Mouse (Mus musculus) liver, adult 2 months (tissue): ENCODE data around the gene Gm5771. TPM values are rescaled to one million over a fixed set of nuclear protein-coding genes. Genes with fewer than 3 reads are reported as not detected.
"Not testable (repeated sequence)": the region's sequence is repeated elsewhere in the genome, so short reads cannot be mapped to it uniquely, and the experiment has no call there.

Experiments used
- DNase-seq: peaks from one replicate; pipeline ENCODE4 v3.0.0-alpha.2; 2011; ENCODE audit warnings: low read depth, low spot score; ENCODE audit errors: extremely low read depth
- H3K27ac ChIP-seq: fragments of 200-500 bp; replicated peaks from 2 replicates; pipeline ENCODE4 v1.5.1; 2012; ENCODE audit warnings: low read depth, mild to moderate bottlenecking, control low read depth, inconsistent platforms, low read length; ENCODE audit not compliant: insufficient read depth
- H3K27me3 ChIP-seq: fragments of 200-500 bp; 2 replicates; pipeline ENCODE4 v1.6.1; 2012; ENCODE audit warnings: mild to moderate bottlenecking, moderate library complexity, low read length, inconsistent platforms; ENCODE audit not compliant: control insufficient read depth, insufficient read depth
- H3K36me3 ChIP-seq: fragments of 200-500 bp; 2 replicates; pipeline ENCODE4 v1.6.1; 2012; ENCODE audit warnings: low read length, inconsistent platforms; ENCODE audit not compliant: control insufficient read depth, insufficient read depth
- H3K4me1 ChIP-seq: fragments of 200-500 bp; 2 replicates; pipeline ENCODE4 v1.6.1; 2011; ENCODE audit warnings: low read length; ENCODE audit not compliant: control insufficient read depth, insufficient read depth
- H3K4me3 ChIP-seq: fragments of 200-500 bp; 2 replicates; pipeline ENCODE4 v1.5.1; 2011; ENCODE audit warnings: low read depth, mild to moderate bottlenecking, control low read depth, low read length, moderate library complexity; ENCODE audit not compliant: insufficient read depth
- H3K79me2 ChIP-seq: fragments of 200-500 bp; 2 replicates; pipeline ENCODE4 v1.6.1; 2012; ENCODE audit warnings: inconsistent platforms, mild to moderate bottlenecking, low read length, moderate library complexity; ENCODE audit not compliant: control insufficient read depth, insufficient read depth
- H3K9ac ChIP-seq: fragments of 200-500 bp; 2 replicates; pipeline ENCODE4 v1.6.1; 2012; ENCODE audit warnings: low read depth, mild to moderate bottlenecking, control low read depth, inconsistent platforms, low read length
- CTCF ChIP-seq: fragments of 200-500 bp; IDR thresholded peaks from 2 replicates; pipeline ENCODE4 v1.5.1; 2011; ENCODE audit warnings: low read depth, low read length, control low read depth
- POLR2A ChIP-seq: fragments of 200-500 bp; IDR thresholded peaks from 2 replicates; pipeline ENCODE4 v1.6.1; 2011; ENCODE audit warnings: low read length, control low read depth; ENCODE audit not compliant: insufficient read depth; ENCODE audit errors: extremely low read depth
- WGBS: fragments of 180-500 bp; shearing (Covaris S2); methylation state at CpG from one replicate; pipeline ENCODE4 v1.1.7; 2018; 5-methylcytosine and 5-hydroxymethylcytosine counted together
- polyA plus RNA-seq: library from polyadenylated mRNA; depleted of rRNA; stranded (reverse); fragments of >200 nt; gene quantifications from 2 replicates; pipeline ENCODE4 v1.2.3, GENCODE M21; 2012; rRNA removed
- total RNA-seq: library from RNA; depleted of rRNA; stranded (reverse); fragments of >200 nt; gene quantifications from 2 replicates; pipeline ENCODE4 v1.2.3, GENCODE M21; 2014; rRNA removed

Gene Gm5771
- 0.18 TPM in 1 of 2 replicates, not detected in the other for total RNA-seq
- not detected in 2 replicates for polyA plus RNA-seq

DNA sequence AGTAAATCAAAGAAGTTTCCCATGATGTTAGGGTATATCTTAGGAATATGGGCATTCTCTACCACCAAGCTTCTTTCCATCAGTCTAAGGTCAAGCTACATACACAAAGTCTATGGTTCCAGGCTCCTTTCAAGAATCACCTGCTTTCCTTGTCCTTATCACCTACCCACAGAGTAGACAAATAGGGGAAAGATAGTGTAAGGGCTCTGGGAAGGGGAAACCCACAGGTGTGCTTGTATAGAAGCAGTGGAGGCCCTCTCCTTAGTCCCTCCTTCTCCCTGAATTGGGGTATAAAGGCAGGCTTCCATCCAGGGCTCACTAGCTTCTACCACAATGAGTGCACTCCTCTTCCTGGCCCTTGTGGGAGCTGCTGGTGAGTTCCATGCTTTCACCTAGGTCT lies at the start of gene Gm5771:
Gm5771 (plus strand) TSS at position 301 of the 400 bp plus-strand sequence.
- not testable (repeated sequence) for DNase-seq, H3K4me3 ChIP-seq, H3K27me3 ChIP-seq, H3K4me1 ChIP-seq, H3K36me3 ChIP-seq, H3K79me2 ChIP-seq, H3K9ac ChIP-seq, H3K27ac ChIP-seq

DNA sequence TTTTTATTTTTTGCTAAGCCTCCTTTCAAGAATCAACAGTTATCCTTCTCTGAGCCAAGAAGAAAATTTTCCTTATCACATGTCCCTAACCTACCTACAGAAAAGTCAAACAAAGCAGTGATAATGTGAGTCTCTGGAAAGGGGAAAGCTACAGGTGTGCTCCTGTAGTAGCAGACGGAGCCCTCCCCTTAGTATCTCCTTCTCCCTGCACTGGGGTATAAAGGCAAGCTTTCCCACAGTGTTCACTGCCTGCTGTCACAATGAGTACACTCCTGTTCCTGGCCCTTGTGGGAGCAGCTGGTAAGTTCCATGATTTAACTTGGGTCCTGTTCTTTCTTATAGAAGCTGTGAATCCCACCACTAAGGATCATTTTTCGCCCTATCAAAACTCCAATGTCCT lies 38.2 kb upstream of the Gm5771 start, which contains the start of gene Try10:
Try10 (plus strand) TSS at position 174 of the 400 bp plus-strand sequence.
- 65% methylated on average over 2 of the region's 2 CpGs for WGBS
- no peaks in the 10 kb centered on the region for H3K79me2 ChIP-seq
- no peak within 1 kb of the TSS for H3K27ac ChIP-seq
- H3K4me1 ChIP-seq = no peaks in the 10 kb centered on the region
- TF ChIP-seq CTCF (no peak), POLR2A (no peak)
- no peak within 1 kb of the TSS for H3K9ac ChIP-seq
- no peaks in the 10 kb centered on the region for H3K27me3 ChIP-seq
- no peak within 1 kb of the TSS for H3K4me3 ChIP-seq
- DNase-seq = no peak
- no peaks in the 10 kb centered on the region for H3K36me3 ChIP-seq

DNA sequence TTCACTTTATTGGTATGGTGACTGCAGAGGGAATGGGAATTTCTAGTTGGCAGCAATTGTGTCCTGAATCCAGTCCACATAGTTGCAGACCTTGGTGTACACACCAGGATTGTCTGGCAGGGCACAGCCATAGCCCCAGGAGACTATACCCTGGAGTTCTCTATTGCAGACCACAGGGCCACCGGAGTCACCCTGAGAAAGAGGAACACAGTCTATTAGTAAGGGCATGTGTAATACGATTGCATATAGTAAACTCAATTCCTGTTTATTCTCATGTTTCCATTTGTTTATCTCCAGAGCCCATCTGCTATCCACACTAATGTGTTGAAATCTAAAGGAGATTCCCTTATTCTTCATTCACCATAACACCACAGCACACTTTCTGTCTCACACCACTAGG lies 18.4 kb upstream of the Gm5771 start:
- not testable (repeated sequence) for H3K27me3 ChIP-seq, H3K4me1 ChIP-seq, H3K9ac ChIP-seq, H3K27ac ChIP-seq, H3K79me2 ChIP-seq, H3K4me3 ChIP-seq, H3K36me3 ChIP-seq, DNase-seq
- 78% methylated on average over 2 of the region's 2 CpGs for WGBS

DNA sequence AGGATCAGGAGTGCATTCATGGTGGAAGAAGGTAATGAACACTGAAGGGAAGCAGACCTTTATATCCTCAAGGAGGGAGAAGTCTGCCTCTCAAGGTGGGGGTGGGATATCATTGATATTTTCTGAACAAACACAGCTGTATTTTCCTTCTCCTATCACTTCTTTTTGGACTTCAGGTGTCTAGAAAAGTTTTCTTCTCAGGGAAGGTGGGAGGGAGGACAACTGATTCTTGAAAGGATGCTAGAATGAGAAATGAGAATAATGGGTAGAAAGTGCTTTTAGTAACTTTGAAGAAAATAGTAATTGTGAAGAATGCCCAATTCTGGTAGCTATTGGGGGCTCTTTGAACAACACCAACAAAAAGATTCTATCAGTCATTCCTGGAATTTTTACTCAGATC lies 14.6 kb upstream of the Gm5771 start, which contains the start of gene Prss3:
Prss3 (minus strand) TSS at position 101 of the 400 bp plus-strand sequence.
- not testable (repeated sequence) for H3K27ac ChIP-seq, H3K27me3 ChIP-seq, DNase-seq, H3K4me3 ChIP-seq, H3K36me3 ChIP-seq, H3K79me2 ChIP-seq, H3K4me1 ChIP-seq, H3K9ac ChIP-seq

DNA sequence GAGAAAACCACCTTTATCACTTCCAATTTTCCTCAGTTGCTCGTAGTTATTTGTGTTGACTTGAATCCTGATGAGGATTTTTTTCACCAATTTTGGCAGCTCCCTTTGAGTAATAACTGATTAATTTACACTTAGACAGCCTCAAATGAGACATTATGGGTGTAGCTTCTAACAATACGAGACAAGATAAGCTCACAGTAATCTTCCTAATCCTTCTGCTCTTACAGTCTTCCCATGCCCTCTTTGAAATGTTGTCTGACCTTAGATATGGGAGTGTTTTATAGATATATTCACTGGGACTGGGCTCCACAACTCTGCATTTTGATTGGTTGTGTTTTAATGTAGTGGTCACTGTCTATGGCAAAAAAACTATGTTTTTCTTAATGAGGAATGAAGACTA lies 5.4 kb upstream of the Gm5771 start:
- TF ChIP-seq CTCF (no peak), POLR2A (no peak)
- no peak overlapping the region for H3K4me3 ChIP-seq
- WGBS = 68% methylated on average over 2 of the region's 2 CpGs
- H3K27ac ChIP-seq = no peak overlapping the region
- no peaks in the 10 kb centered on the region for H3K4me1 ChIP-seq
- no peak for DNase-seq
- H3K79me2 ChIP-seq = no peaks in the 10 kb centered on the region
- H3K27me3 ChIP-seq = no peaks in the 10 kb centered on the region
- H3K9ac ChIP-seq = no peak overlapping the region
- no peaks in the 10 kb centered on the region for H3K36me3 ChIP-seq

DNA sequence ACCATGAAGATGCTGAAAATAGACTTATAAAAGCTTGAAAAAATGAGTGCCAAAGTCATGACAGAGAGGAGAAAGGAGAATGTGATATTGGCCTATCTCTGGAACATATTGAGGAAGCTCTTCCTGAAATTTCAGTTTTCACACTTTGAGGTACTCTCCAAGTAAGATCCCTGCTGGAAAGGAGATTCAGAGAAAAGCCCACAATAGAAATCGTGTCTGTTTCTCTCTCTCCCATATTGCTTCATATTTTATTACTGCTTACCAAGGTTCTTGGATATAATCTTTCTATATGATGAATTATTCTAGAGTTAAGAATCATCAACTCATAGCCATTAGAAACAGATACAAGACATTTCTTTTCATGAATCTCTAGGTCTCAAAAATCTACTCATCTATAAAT lies 516 bp upstream of the Gm5771 start:
- 36% methylated on average over 1 of the region's 1 CpGs for WGBS
- not testable (repeated sequence) for H3K4me1 ChIP-seq, H3K27me3 ChIP-seq, H3K9ac ChIP-seq, H3K4me3 ChIP-seq, DNase-seq, H3K36me3 ChIP-seq, H3K79me2 ChIP-seq, H3K27ac ChIP-seq

DNA sequence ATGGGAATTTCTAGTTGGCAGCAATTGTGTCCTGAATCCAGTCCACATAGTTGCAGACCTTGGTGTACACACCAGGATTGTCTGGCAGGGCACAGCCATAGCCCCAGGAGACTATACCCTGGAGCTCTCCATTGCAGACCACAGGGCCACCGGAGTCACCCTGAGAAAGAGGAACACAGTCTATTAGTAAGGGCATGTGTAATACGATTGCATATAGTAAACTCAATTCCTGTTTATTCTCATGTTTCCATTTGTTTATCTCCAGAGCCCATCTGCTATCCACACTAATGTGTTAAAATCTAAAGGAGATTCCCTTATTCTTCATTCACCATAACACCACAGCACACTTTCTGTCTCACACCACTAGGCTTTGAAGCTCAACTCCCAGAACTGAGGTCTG lies 50.1 kb downstream of the Gm5771 start:
- H3K79me2 ChIP-seq, H3K4me1 ChIP-seq, DNase-seq, H3K4me3 ChIP-seq, H3K9ac ChIP-seq, H3K27ac ChIP-seq, H3K36me3 ChIP-seq, H3K27me3 ChIP-seq: not testable (repeated sequence)
- WGBS = 90% methylated on average over 2 of the region's 2 CpGs

DNA sequence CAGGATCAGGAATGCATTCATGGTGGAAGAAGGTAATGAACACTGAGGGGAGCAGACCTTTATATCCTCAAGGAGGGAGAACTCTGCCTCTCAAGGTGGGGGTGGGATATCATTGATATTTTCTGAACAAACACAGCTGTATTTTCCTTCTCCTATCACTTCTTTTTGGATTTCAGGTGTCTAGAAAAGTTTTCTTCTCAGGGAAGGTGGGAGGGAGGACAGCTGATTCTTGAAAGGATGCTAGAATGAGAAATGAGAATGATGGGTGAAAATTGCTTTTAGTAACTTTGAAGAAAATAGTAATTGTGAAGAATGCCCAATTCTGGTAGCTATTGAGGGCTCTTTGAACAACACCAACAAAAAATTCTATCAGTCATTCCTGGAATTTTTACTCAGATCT lies 53.9 kb downstream of the Gm5771 start, which contains the start of gene Gm10334:
Gm10334 (minus strand) TSS at position 101 of the 400 bp plus-strand sequence.
- H3K27me3 ChIP-seq, H3K4me3 ChIP-seq, H3K36me3 ChIP-seq, H3K79me2 ChIP-seq, H3K27ac ChIP-seq, DNase-seq, H3K4me1 ChIP-seq, H3K9ac ChIP-seq: not testable (repeated sequence)
